Mouse (Mus musculus): ENCODE measurements around the gene Mta2. TPM values are rescaled to one million over a fixed set of nuclear protein-coding genes. Genes with fewer than 3 reads are reported as not detected.

Gene Mta2
- polyA plus RNA-seq, 1 experiment, result 78.6 TPM

GRCm38 (mm10) chr19:8981450-8982168 is 39.9 kb downstream of the Mta2 start:
- Histone ChIP-seq H3K27ac (ENCODE audit: insufficient read depth, low read depth, low read length) (peak overlapping the region; percentile 99), H3K4me3 (ENCODE audit: insufficient read depth, low read length) (no peak overlapping the region), H3K4me1 (ENCODE audit: control insufficient read depth, insufficient read depth, low read length) (peaks cover 49% of the 10 kb centered on the region)
- TF ChIP-seq POLR2A (IDR thresholded peaks at IDR 0.05; ENCODE audit: borderline replicate concordance, low read depth, low read length) (no peak), CTCF (IDR thresholded peaks at IDR 0.05; ENCODE audit: low read depth, low read length) (no peak)

GRCm38 (mm10) chr19:8982303-8983149 is 40.9 kb downstream of the Mta2 start:
- TF ChIP-seq POLR2A (IDR thresholded peaks at IDR 0.05; ENCODE audit: borderline replicate concordance, low read depth, low read length), result no peak
- H3K27ac ChIP-seq (ENCODE audit: insufficient read depth, low read depth, low read length), result peak overlapping the region; percentile 99

GRCm38 (mm10) chr19:8983150-8983650 is 41.5 kb downstream of the Mta2 start:
- Histone ChIP-seq H3K4me1 (ENCODE audit: control insufficient read depth, insufficient read depth, low read length) (peaks cover 56% of the 10 kb centered on the region), H3K4me3 (ENCODE audit: insufficient read depth, low read length) (peak overlapping the region; percentile 20; the same call in 1 of the 2 replicates), H3K27ac (ENCODE audit: insufficient read depth, low read depth, low read length) (peak overlapping the region; percentile 99)
- TF ChIP-seq POLR2A (IDR thresholded peaks at IDR 0.05; ENCODE audit: borderline replicate concordance, low read depth, low read length) (no peak), CTCF (IDR thresholded peaks at IDR 0.05; ENCODE audit: low read depth, low read length) (no peak)

More at GRCm38 (mm10) chr19:8982303-8983149, 40.9 kb downstream of the Mta2 start:
- Histone ChIP-seq H3K4me3 (ENCODE audit: insufficient read depth, low read length) (peak overlapping the region; percentile 5; the same call in 1 of the 2 replicates), H3K4me1 (ENCODE audit: control insufficient read depth, insufficient read depth, low read length) (peaks cover 50% of the 10 kb centered on the region)

- Histone ChIP-seq H3K4me1 (ENCODE audit: control insufficient read depth, insufficient read depth, low read length) (peaks cover 64% of the 10 kb centered on the region), H3K4me3 (ENCODE audit: insufficient read depth, low read length) (0 out of 2 replicates have a peak overlapping the region, but pooled peaks have one; percentile 20), H3K27ac (ENCODE audit: insufficient read depth, low read depth, low read length) (peak overlapping the region; percentile 99)
- no peak for TF ChIP-seq CTCF (IDR thresholded peaks at IDR 0.05; ENCODE audit: low read depth, low read length)
- no peak for TF ChIP-seq POLR2A (IDR thresholded peaks at IDR 0.05; ENCODE audit: borderline replicate concordance, low read depth, low read length)
These were observed 42.7 kb downstream of the Mta2 start for GRCm38 (mm10) chr19:8984255-8984868.

- Histone ChIP-seq H3K27ac (ENCODE audit: insufficient read depth, low read depth, low read length) (no peak overlapping the region), H3K4me3 (ENCODE audit: insufficient read depth, low read length) (no peak overlapping the region), H3K4me1 (ENCODE audit: control insufficient read depth, insufficient read depth, low read length) (peaks cover 58% of the 10 kb centered on the region)
- no peak for TF ChIP-seq CTCF (IDR thresholded peaks at IDR 0.05; ENCODE audit: low read depth, low read length)
- no peak for TF ChIP-seq POLR2A (IDR thresholded peaks at IDR 0.05; ENCODE audit: borderline replicate concordance, low read depth, low read length)
These were observed 44.2 kb downstream of the Mta2 start for GRCm38 (mm10) chr19:8985891-8986290.

- TF ChIP-seq POLR2A (IDR thresholded peaks at IDR 0.05; ENCODE audit: borderline replicate concordance, low read depth, low read length), result no peak
- no peak for TF ChIP-seq CTCF (IDR thresholded peaks at IDR 0.05; ENCODE audit: low read depth, low read length)
- Histone ChIP-seq H3K4me3 (ENCODE audit: insufficient read depth, low read length) (no peak overlapping the region), H3K4me1 (ENCODE audit: control insufficient read depth, insufficient read depth, low read length) (peaks cover 47% of the 10 kb centered on the region), H3K27ac (ENCODE audit: insufficient read depth, low read depth, low read length) (no peak overlapping the region)
These were observed 46.1 kb downstream of the Mta2 start for GRCm38 (mm10) chr19:8987816-8988215.

- no peak overlapping the region; the same call in 1 of the 2 replicates for H3K27ac ChIP-seq (ENCODE audit: insufficient read depth, low read depth, low read length)
- peaks cover 48% of the 10 kb centered on the region for H3K4me1 ChIP-seq (ENCODE audit: control insufficient read depth, insufficient read depth, low read length)
- H3K4me3 ChIP-seq (ENCODE audit: insufficient read depth, low read length), result peak overlapping the region; percentile 97
- TF ChIP-seq CTCF (IDR thresholded peaks at IDR 0.05; ENCODE audit: low read depth, low read length) (no peak), POLR2A (IDR thresholded peaks at IDR 0.05; ENCODE audit: borderline replicate concordance, low read depth, low read length) (no peak)
These were observed 46.8 kb downstream of the Mta2 start for GRCm38 (mm10) chr19:8988346-8989065.

GRCm38 (mm10) chr19:8989066-8989566 is 47.4 kb downstream of the Mta2 start, which contains the start of gene Ahnak:
Gene Ahnak (plus strand): TSS chr19:8989284.
- TF ChIP-seq POLR2A (IDR thresholded peaks at IDR 0.05; ENCODE audit: borderline replicate concordance, low read depth, low read length), result no peak; the same call in 1 of the 2 replicates
- no peak for TF ChIP-seq CTCF (IDR thresholded peaks at IDR 0.05; ENCODE audit: low read depth, low read length)
- H3K27ac ChIP-seq (ENCODE audit: insufficient read depth, low read depth, low read length), result peak within 1 kb of the TSS; percentile 88
- peak within 1 kb of the TSS; percentile 97 for H3K4me3 ChIP-seq (ENCODE audit: insufficient read depth, low read length)
- peaks cover 47% of the 10 kb centered on the region for H3K4me1 ChIP-seq (ENCODE audit: control insufficient read depth, insufficient read depth, low read length)
